8 mouse cellular contexts compared by ENCODE assay signal in genomic region chr8:121829048-121829776, GRCm38 (mm10). TPM values are rescaled to one million over a fixed set of nuclear protein-coding genes. Genes with fewer than 3 reads are reported as not detected.
DNase-seq lines count a peak whose midpoint lies in the region; ATAC-seq and TF ChIP-seq lines count a peak whose summit lies in the region.

TSS of gene Klhdc4 (minus strand) at chr8:121829569.

- no peak for TF ChIP-seq CTCF in lung, adult 2 months (IDR thresholded peaks at IDR 0.05; ENCODE audit: insufficient read depth, low read length)

- peak within 1 kb of the TSS; percentile 81 for H3K4me2 ChIP-seq in forebrain, embryonic 15.5 days (replicated peaks)

- WGBS in forebrain, embryonic 15.5 days, result under 1% methylated on average over 67 of the region's 68 CpGs
- under 1% methylated on average over 68 of the region's 68 CpGs for WGBS in lung, adult 2 months

- H3K27me3 ChIP-seq in forebrain, embryonic 15.5 days, result no peaks in the 10 kb centered on the region

- no peaks in the 10 kb centered on the region for H3K36me3 ChIP-seq in forebrain, embryonic 15.5 days

- no peaks in the 10 kb centered on the region for H3K9me3 ChIP-seq in forebrain, embryonic 15.5 days

- peak; percentile 99 for ATAC-seq in forebrain, embryonic 15.5 days (replicated peaks)
- ATAC-seq in neutrophil, adult 5-6 weeks (ENCODE audit: extremely low read depth, insufficient number of reproducible peaks, low FRiP score, poor library complexity, severe bottlenecking), result peak; percentile 99

- H3K9ac ChIP-seq in forebrain, embryonic 15.5 days (replicated peaks), result peak within 1 kb of the TSS; percentile 74

- H3K4me3 ChIP-seq in forebrain, embryonic 15.5 days, result peak within 1 kb of the TSS; percentile 86
- H3K4me3 ChIP-seq in lung, adult 2 months (replicated peaks; ENCODE audit: extremely low read depth, low read depth, low read length), result peak within 1 kb of the TSS; percentile 83

- TF ChIP-seq POLR2A in lung, adult 2 months (IDR thresholded peaks at IDR 0.05; ENCODE audit: borderline replicate concordance, extremely low read depth, low read depth, low read length), result peak; percentile 70; the same call in 1 of the 2 replicates

- intact Hi-C loops in heart, postnatal 25 days (cut with DNase I), result no loop called here

- peak within 1 kb of the TSS; percentile 77 for H3K27ac ChIP-seq in forebrain, embryonic 15.5 days (replicated peaks)

- peaks cover 21% of the 10 kb centered on the region for H3K4me1 ChIP-seq in forebrain, embryonic 15.5 days
- no peaks in the 10 kb centered on the region for H3K4me1 ChIP-seq in lung, adult 2 months (ENCODE audit: control insufficient read depth, insufficient read depth, low read length)

- DNase-seq in ES-CJ7 (ENCODE audit: low read depth, low spot score), result peak; percentile 96
- DNase-seq in cerebellum, adult 11 months, result peak; percentile 86
- peak; percentile 61 for DNase-seq in heart, postnatal 25 days (ENCODE audit: low spot score)
- peak; percentile 84 to 92 for DNase-seq in layer of hippocampus, adult 18-20 months (ENCODE audit: low spot score in 2 of 2)
- DNase-seq in lung, adult 2 months, result peak; percentile 87
- DNase-seq in thymus, adult 18-20 months, result peak; percentile 63 to 69

RNA-seq across cellular contexts. Expression of gene Klhdc4, which starts in this region (rescaled TPM):
- 45.6 and 46.2 TPM in 2 replicates for polyA plus RNA-seq in forebrain, embryonic 15.5 days (2015; fragmentation: Nextera tagmentation; extraction: Ambion mirVana)
- 10 to 100 TPM; 13.4 to 14.1 TPM for total RNA-seq in heart, postnatal 25 days (2021)
- 10 to 100 TPM; 27.0 to 27.9 TPM for total RNA-seq in layer of hippocampus, adult 18-20 months (2021)
- 32.9 and 36.1 TPM in 2 replicates for polyA plus RNA-seq in lung, adult 2 months (2012; rRNA removed)
- 41.6 and 42.4 TPM in 2 replicates for total RNA-seq in neutrophil, adult 5-6 weeks (2017)

Comparison
In these comparisons a context has a peak if more than half of its experiments do, and no peak if none do; other contexts are left out.
1. Peak in every context shown above with its lines: DNase-seq, ATAC-seq, H3K4me3 ChIP-seq and H3K27ac ChIP-seq.